Mouse (Mus musculus) hindbrain, embryonic 13.5 days (tissue): Measurements from ENCODE around the gene Kcnk5. TPM values are rescaled to one million over a fixed set of nuclear protein-coding genes. Genes with fewer than 3 reads are reported as not detected.

Experiments used
- ATAC-seq: fragments of 200-750 bp; cut with Nextera tagmentation; 2 replicates; pipeline ENCODE4 v1.8.0; 2017; ENCODE audit warnings: moderate TSS enrichment; ENCODE audit not compliant: low FRiP score
- H3K27ac ChIP-seq: fragments of 300-500 bp; sonication (generic); 2 replicates; pipeline ENCODE4 v1.5.1; 2015; ENCODE audit warnings: inconsistent platforms, mild to moderate bottlenecking, moderate library complexity
- H3K27me3 ChIP-seq: fragments of 300-500 bp; sonication (generic); 2 replicates; pipeline ENCODE4 v1.6.1; 2015; ENCODE audit warnings: mild to moderate bottlenecking, inconsistent platforms
- H3K36me3 ChIP-seq: fragments of 300-500 bp; sonication (generic); 2 replicates; pipeline ENCODE4 v1.6.1; 2015; ENCODE audit warnings: mild to moderate bottlenecking, inconsistent platforms
- H3K4me1 ChIP-seq: fragments of 300-500 bp; sonication (generic); replicated peaks from 2 replicates; pipeline ENCODE4 v1.6.1; 2015; ENCODE audit warnings: inconsistent platforms
- H3K4me2 ChIP-seq: fragments of 300-500 bp; sonication (generic); 2 replicates; pipeline ENCODE4 v1.6.1; 2015; ENCODE audit warnings: inconsistent platforms, mild to moderate bottlenecking, moderate library complexity
- H3K4me3 ChIP-seq: fragments of 300-500 bp; sonication (generic); 2 replicates; pipeline ENCODE4 v1.5.1; 2015; ENCODE audit warnings: mild to moderate bottlenecking, inconsistent platforms
- H3K9ac ChIP-seq: fragments of 300-500 bp; sonication (generic); 2 replicates; pipeline ENCODE4 v1.6.1; 2015; ENCODE audit warnings: mild to moderate bottlenecking, inconsistent platforms
- H3K9me3 ChIP-seq: fragments of 300-500 bp; sonication (generic); 2 replicates; pipeline ENCODE4 v1.6.1; 2016; ENCODE audit warnings: inconsistent platforms
- whole genome bisulfite sequencing: fragments of 180-500 bp; shearing (Covaris S2); methylation state at CpG from one replicate; pipeline ENCODE4 v1.1.7; 2015; 5-methylcytosine and 5-hydroxymethylcytosine counted together
- polyA plus RNA-seq: library from polyadenylated mRNA; unstranded; fragments of >200 nt; fragmentation: Nextera tagmentation; extraction: Ambion mirVana; gene quantifications from 2 replicates; pipeline ENCODE4 v1.2.1, GENCODE M21; 2015

Kcnk5 gene
- polyA plus RNA-seq, 1 experiment from 2014 or later, result 1.9 TPM

- Histone ChIP-seq H3K27ac (no peak overlapping the region), H3K27me3 (peaks cover 3% of the 10 kb centered on the region; the same call in 1 of the 2 replicates), H3K4me1 (peaks cover 30% of the 10 kb centered on the region), H3K9ac (no peak overlapping the region), H3K36me3 (no peaks in the 10 kb centered on the region), H3K9me3 (no peaks in the 10 kb centered on the region), H3K4me3 (no peak overlapping the region), H3K4me2 (no peak overlapping the region)
- no peak for ATAC-seq
- 94% methylated on average over 6 of the region's 6 CpGs for WGBS
These were observed 6.9 kb downstream of the Kcnk5 start for GRCm38 (mm10) chr14:20174696-20175095.

GRCm38 (mm10) chr14:20173873-20174490 lies 7.6 kb downstream of the Kcnk5 start:
- H3K9me3 ChIP-seq, result no peaks in the 10 kb centered on the region
- no peak overlapping the region for H3K9ac ChIP-seq
- H3K36me3 ChIP-seq, result no peaks in the 10 kb centered on the region
- H3K4me2 ChIP-seq, result no peak overlapping the region
- no peaks in the 10 kb centered on the region for H3K27me3 ChIP-seq
- H3K27ac ChIP-seq, result no peak overlapping the region
- peaks cover 23% of the 10 kb centered on the region for H3K4me1 ChIP-seq
- WGBS, result 94% methylated on average over 14 of the region's 14 CpGs
- no peak overlapping the region for H3K4me3 ChIP-seq
- ATAC-seq, result no peak

DNA sequence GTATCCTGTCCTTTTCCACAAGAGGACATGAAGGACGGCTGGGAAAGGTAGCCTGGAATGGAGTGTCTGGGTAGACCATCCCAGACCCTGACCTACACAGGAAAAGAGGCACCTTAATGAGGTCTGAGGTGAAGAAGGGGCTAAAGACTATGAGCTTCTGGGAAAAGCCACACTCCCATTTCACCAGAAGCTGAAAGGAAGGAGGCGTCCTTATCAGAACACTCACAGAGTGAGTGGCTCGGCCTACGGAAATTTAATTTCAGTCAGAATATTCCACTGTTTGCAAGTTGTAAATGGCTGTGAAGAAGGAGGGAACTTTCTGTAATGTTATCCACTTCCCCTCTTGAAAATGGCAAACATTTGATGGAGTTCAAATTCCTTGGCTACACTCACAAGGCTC lies 8.7 kb downstream of the Kcnk5 start:
- no peaks in the 10 kb centered on the region for H3K36me3 ChIP-seq
- H3K4me2 ChIP-seq, result no peak overlapping the region
- no peak overlapping the region for H3K9ac ChIP-seq
- no peak overlapping the region for H3K27ac ChIP-seq
- H3K4me1 ChIP-seq, result peaks cover 13% of the 10 kb centered on the region
- ATAC-seq, result no peak
- H3K4me3 ChIP-seq, result no peak overlapping the region
- WGBS, result 88% methylated on average over 4 of the region's 4 CpGs
- H3K9me3 ChIP-seq, result no peaks in the 10 kb centered on the region
- H3K27me3 ChIP-seq, result no peaks in the 10 kb centered on the region

GRCm38 (mm10) chr14:20172509-20172908 lies 9.1 kb downstream of the Kcnk5 start:
- Histone ChIP-seq H3K36me3 (no peaks in the 10 kb centered on the region), H3K9ac (no peak overlapping the region), H3K4me1 (peaks cover 10% of the 10 kb centered on the region), H3K4me3 (no peak overlapping the region), H3K9me3 (no peaks in the 10 kb centered on the region), H3K27me3 (no peaks in the 10 kb centered on the region), H3K4me2 (no peak overlapping the region), H3K27ac (no peak overlapping the region)
- no peak for ATAC-seq
- 74% methylated on average over 5 of the region's 5 CpGs for WGBS

DNA sequence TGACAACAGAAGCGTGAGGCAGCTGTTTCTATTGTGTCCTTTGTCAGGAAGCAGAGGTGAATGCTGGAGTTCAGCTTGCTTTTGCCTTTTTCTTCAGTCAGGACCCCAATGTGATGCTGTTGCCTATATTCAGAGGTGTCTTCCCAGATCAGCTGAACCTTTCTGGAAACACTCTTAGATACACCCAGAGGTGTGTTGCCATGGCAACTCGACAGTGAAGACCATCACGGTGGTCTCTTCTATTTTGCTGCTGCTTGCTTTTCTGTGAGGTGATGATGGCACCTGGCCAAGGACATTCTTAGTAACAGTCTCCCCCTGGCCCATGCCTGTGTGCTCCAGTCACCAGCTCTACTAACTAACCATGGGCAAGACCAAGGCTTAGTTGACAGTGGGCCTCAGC lies 9.8 kb downstream of the Kcnk5 start:
- Histone ChIP-seq H3K4me1 (peaks cover 6% of the 10 kb centered on the region; the same call in 1 of the 2 replicates), H3K27me3 (no peaks in the 10 kb centered on the region), H3K9ac (no peak overlapping the region), H3K4me3 (no peak overlapping the region), H3K36me3 (no peaks in the 10 kb centered on the region), H3K4me2 (no peak overlapping the region), H3K27ac (no peak overlapping the region), H3K9me3 (no peaks in the 10 kb centered on the region)
- 65% methylated on average over 3 of the region's 3 CpGs for WGBS
- no peak for ATAC-seq

DNA sequence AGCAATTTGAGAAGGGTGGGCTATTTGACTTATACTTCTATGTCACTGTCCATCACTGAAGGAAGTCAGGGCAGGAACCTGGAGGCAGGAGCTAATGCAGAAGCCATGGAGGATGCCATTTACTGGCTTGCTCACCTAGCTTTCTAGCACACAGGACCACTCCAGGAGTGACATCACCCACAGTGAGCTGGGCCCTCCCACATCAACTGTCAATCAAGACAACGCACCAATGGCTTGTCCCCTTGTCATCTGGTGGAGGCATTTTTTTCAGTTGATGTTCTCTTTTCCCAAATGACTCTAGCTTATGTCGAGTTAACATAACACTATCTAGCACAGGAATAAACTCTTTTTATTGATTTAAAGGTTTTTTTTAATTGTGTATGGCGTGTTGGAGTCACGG lies 12.4 kb downstream of the Kcnk5 start:
- no peak overlapping the region for H3K27ac ChIP-seq
- no peak overlapping the region for H3K4me3 ChIP-seq
- 97% methylated on average over 4 of the region's 4 CpGs for WGBS
- peaks cover 12% of the 10 kb centered on the region for H3K4me1 ChIP-seq
- no peaks in the 10 kb centered on the region for H3K9me3 ChIP-seq
- H3K4me2 ChIP-seq, result no peak overlapping the region
- no peak overlapping the region for H3K9ac ChIP-seq
- no peaks in the 10 kb centered on the region for H3K27me3 ChIP-seq
- no peak for ATAC-seq
- no peaks in the 10 kb centered on the region for H3K36me3 ChIP-seq

DNA sequence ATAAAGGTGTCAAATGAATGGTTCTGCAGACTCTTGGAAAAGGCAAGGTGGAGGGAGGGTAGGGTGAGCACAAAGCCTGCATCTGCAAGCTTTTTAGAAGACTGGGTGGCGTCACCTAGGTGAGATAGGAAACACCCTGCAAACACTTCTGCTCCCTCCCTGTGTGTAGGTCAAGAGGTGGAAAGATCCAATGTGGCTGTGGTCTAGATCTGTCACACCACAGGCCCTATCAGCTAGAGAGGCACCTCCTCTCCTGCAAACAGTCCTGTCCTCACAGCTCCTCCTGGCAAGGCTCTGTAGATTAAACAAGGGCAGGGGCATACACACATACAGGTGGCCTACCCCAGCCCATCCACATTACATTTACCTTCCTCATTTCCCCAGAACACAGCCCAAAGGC lies 13.1 kb downstream of the Kcnk5 start:
- no peak overlapping the region for H3K9ac ChIP-seq
- H3K4me2 ChIP-seq, result no peak overlapping the region
- no peaks in the 10 kb centered on the region for H3K27me3 ChIP-seq
- H3K9me3 ChIP-seq, result no peaks in the 10 kb centered on the region
- WGBS, result 74% methylated on average over 1 of the region's 1 CpGs
- no peak overlapping the region for H3K27ac ChIP-seq
- peaks cover 15% of the 10 kb centered on the region for H3K4me1 ChIP-seq
- no peak for ATAC-seq
- no peaks in the 10 kb centered on the region for H3K36me3 ChIP-seq
- H3K4me3 ChIP-seq, result no peak overlapping the region

GRCm38 (mm10) chr14:20168054-20168453 lies 13.6 kb downstream of the Kcnk5 start:
- ATAC-seq, result no peak
- Histone ChIP-seq H3K27ac (no peak overlapping the region), H3K9me3 (no peaks in the 10 kb centered on the region), H3K4me2 (no peak overlapping the region), H3K27me3 (no peaks in the 10 kb centered on the region), H3K9ac (no peak overlapping the region), H3K4me1 (peaks cover 15% of the 10 kb centered on the region), H3K4me3 (no peak overlapping the region), H3K36me3 (no peaks in the 10 kb centered on the region)
- WGBS, result 95% methylated on average over 2 of the region's 2 CpGs

GRCm38 (mm10) chr14:20165413-20165812 lies 16.2 kb downstream of the Kcnk5 start:
- no peak overlapping the region for H3K4me2 ChIP-seq
- 68% methylated on average over 1 of the region's 1 CpGs for WGBS
- no peak for ATAC-seq

GRCm38 (mm10) chr14:20164438-20164837 lies 17.2 kb downstream of the Kcnk5 start:
- WGBS, result 77% methylated on average over 7 of the region's 7 CpGs
- no peak overlapping the region for H3K4me3 ChIP-seq
- H3K27ac ChIP-seq, result no peak overlapping the region
- no peaks in the 10 kb centered on the region for H3K9me3 ChIP-seq
- no peak overlapping the region for H3K4me2 ChIP-seq
- no peak overlapping the region for H3K9ac ChIP-seq
- H3K27me3 ChIP-seq, result no peaks in the 10 kb centered on the region
- H3K36me3 ChIP-seq, result no peaks in the 10 kb centered on the region
- peaks cover 17% of the 10 kb centered on the region for H3K4me1 ChIP-seq
- no peak for ATAC-seq

More at GRCm38 (mm10) chr14:20165413-20165812, 16.2 kb downstream of the Kcnk5 start:
- Histone ChIP-seq H3K4me1 (peaks cover 9% of the 10 kb centered on the region), H3K4me3 (no peak overlapping the region), H3K9me3 (no peaks in the 10 kb centered on the region), H3K27ac (no peak overlapping the region), H3K27me3 (no peaks in the 10 kb centered on the region), H3K9ac (no peak overlapping the region), H3K36me3 (no peaks in the 10 kb centered on the region)

- 88% methylated on average over 6 of the region's 6 CpGs for WGBS
- no peaks in the 10 kb centered on the region for H3K9me3 ChIP-seq
- no peak overlapping the region for H3K4me2 ChIP-seq
- H3K27ac ChIP-seq, result no peak overlapping the region
- no peak for ATAC-seq
- H3K4me1 ChIP-seq, result peaks cover 17% of the 10 kb centered on the region
- no peak overlapping the region for H3K9ac ChIP-seq
- no peaks in the 10 kb centered on the region for H3K27me3 ChIP-seq
- no peak overlapping the region for H3K4me3 ChIP-seq
- no peaks in the 10 kb centered on the region for H3K36me3 ChIP-seq
These were observed 18.9 kb downstream of the Kcnk5 start for GRCm38 (mm10) chr14:20162686-20163085.

DNA sequence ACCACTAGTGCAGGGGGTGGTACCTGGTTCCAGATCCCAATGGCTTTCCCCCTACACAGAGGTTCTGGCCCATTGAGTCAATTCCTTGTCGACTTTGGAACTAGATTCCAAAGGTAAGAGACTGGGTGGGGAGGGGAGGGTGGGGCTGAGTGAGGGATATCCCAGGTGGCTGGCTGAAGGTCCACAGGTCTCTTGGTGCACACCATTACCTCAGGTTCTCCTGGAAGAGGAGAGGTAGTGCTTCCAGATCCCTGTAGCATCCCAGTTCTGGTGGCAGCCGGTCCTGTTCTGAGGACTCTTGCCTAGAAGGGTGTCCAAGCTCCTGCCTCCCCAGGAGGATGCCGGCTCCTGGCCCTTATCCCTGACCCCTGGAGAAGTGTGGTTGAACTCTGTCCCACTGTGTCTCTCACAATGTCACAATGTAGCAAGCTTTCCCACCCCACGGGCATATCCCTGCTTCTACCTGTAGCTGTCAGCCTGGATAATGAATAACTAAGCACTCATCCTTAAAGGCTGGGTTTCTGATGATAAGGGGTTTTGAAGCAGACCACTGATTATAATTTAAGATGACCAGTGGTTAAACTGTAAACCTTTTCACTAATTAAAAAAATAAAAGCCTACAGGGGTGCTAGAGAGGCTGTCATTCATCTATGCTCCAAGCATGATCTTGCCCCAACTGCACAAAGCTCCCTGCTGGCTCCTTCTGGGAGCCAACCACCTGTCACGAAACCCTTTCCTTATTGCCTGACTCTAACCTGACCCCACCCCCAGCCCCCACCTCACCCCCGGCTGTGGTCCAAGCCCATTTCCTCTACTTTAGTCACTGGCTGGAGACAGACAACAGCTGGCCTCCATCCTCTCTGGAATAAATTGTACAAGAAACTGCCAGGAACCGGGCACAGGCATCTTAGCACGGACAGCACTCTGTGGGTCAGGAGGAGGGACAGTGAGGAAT lies 22.6 kb downstream of the Kcnk5 start:
- Histone ChIP-seq H3K27me3 (no peaks in the 10 kb centered on the region), H3K4me2 (no peak overlapping the region), H3K4me1 (peaks cover 9% of the 10 kb centered on the region), H3K9me3 (no peaks in the 10 kb centered on the region), H3K9ac (no peak overlapping the region), H3K36me3 (no peaks in the 10 kb centered on the region), H3K27ac (no peak overlapping the region), H3K4me3 (no peak overlapping the region)
- no peak for ATAC-seq
- 66% methylated on average over 8 of the region's 8 CpGs for WGBS
